Mouse (Mus musculus): ENCODE data around the gene Camta1. TPM values are rescaled to one million over a fixed set of nuclear protein-coding genes. Genes with fewer than 3 reads are reported as not detected.

The Camta1 gene
- polyA plus RNA-seq, 1 experiment from 2014 or later: 86.8 TPM

DNA sequence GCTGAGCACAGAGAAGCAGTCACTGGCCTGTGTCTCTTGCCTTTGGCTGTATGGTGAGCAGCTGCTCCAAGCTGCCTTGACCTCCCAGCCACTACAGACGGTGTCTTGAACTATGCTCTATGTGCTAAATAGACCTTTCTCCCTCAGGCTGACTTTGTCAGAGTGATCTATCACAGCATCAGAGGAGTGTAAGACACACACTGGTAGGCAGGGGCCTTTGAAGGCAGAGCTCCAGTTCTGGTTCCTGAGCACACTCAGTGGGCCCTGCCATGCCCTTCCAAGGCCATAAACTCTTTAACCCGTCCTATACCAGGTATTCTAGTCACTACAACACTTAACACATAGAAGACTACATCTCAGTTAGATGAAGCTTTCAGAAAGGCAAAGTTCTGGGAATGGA lies 780.3 kb downstream of the Camta1 start:
- no peak overlapping the region for H3K4me2 ChIP-seq (replicated peaks; ENCODE audit: low read depth, low read length)
- ATAC-seq (ENCODE audit: insufficient number of reproducible peaks, insufficient read depth, low FRiP score, low read depth): no peak
- 82% methylated on average over 2 of the region's 2 CpGs for WGBS
- no peaks in the 10 kb centered on the region for H3K9me3 ChIP-seq (ENCODE audit: control insufficient read depth, low read depth, low read length)
- H3K27me3 ChIP-seq (ENCODE audit: control insufficient read depth, insufficient read depth, low read length): no peaks in the 10 kb centered on the region
- H3K4me3 ChIP-seq (ENCODE audit: low read depth, low read length): no peak overlapping the region
- H3K9ac ChIP-seq (replicated peaks; ENCODE audit: low read depth, low read length): no peak overlapping the region
- H3K4me1 ChIP-seq (ENCODE audit: control insufficient read depth, insufficient read depth, low read length): no peaks in the 10 kb centered on the region
- no peaks in the 10 kb centered on the region; the same call in 1 of the 2 replicates for H3K36me3 ChIP-seq (ENCODE audit: control insufficient read depth, insufficient read depth, low read length)
- H3K27ac ChIP-seq (ENCODE audit: low read length): no peak overlapping the region

DNA sequence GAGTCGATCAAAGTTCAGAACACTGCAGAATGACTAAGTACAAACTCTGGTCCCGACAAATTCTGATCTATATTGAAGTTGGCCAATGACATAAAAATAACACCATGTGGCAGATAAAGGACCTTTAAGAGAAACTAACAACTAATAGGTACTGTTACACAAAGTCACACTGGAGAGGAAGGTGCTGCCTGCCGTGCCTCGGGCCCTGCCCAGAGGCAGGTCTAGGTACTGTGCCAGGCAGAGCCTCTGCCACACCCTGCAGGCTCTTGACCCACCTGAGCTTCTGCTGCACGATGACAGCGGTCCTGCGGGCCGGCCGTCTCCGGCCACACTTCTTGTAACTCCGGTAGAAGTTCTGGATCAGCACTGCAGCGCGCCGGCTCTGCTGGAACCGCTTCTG lies 786.9 kb downstream of the Camta1 start:
- Histone ChIP-seq H3K9me3 (ENCODE audit: control insufficient read depth, low read depth, low read length) (no peaks in the 10 kb centered on the region), H3K36me3 (ENCODE audit: control insufficient read depth, insufficient read depth, low read length) (no peaks in the 10 kb centered on the region; the same call in 1 of the 2 replicates), H3K9ac (replicated peaks; ENCODE audit: low read depth, low read length) (no peak overlapping the region), H3K4me3 (ENCODE audit: low read depth, low read length) (no peak overlapping the region), H3K27me3 (ENCODE audit: control insufficient read depth, insufficient read depth, low read length) (no peaks in the 10 kb centered on the region), H3K4me2 (replicated peaks; ENCODE audit: low read depth, low read length) (no peak overlapping the region), H3K27ac (ENCODE audit: low read length) (no peak overlapping the region), H3K4me1 (ENCODE audit: control insufficient read depth, insufficient read depth, low read length) (no peaks in the 10 kb centered on the region)
- WGBS: 93% methylated on average over 15 of the region's 15 CpGs
- ATAC-seq (ENCODE audit: insufficient number of reproducible peaks, insufficient read depth, low FRiP score, low read depth): no peak

DNA sequence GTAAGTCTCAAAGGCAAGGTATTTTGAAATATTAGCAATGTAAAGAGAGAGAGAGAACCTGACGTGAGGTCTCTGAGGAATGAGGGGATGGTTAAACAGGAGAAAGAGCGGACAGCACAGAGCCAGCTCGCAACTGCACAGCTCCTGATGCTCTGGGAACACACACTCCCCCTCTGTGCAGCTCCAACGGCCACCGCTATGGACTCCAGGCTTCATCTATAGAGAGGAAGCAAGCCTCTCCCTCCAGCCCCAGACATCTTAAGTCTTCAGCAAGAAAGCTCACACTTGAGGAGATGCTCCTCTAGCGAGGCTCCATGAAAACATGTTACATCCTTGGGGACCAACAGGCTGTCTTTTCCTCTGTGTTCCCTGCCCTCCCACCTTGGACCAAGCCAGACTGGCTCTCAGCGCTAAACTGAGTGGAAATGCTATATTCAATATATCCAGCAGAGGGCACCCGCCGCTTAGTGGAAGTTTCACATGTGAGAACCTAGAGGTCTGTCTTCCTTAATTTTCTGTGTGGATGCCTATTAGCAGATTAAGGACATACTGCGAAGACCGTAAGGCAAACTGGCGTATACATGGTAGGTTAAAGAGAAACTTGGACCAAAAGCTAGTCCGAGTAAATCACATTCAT lies 788.5 kb downstream of the Camta1 start:
- 54% methylated on average over 13 of the region's 13 CpGs for WGBS
- H3K4me2 ChIP-seq (replicated peaks; ENCODE audit: low read depth, low read length): no peak overlapping the region
- ATAC-seq (ENCODE audit: insufficient number of reproducible peaks, insufficient read depth, low FRiP score, low read depth): peak; percentile 65; the same call in 1 of the 2 replicates
- H3K4me3 ChIP-seq (ENCODE audit: low read depth, low read length): no peak overlapping the region
- no peaks in the 10 kb centered on the region for H3K4me1 ChIP-seq (ENCODE audit: control insufficient read depth, insufficient read depth, low read length)
- no peaks in the 10 kb centered on the region for H3K27me3 ChIP-seq (ENCODE audit: control insufficient read depth, insufficient read depth, low read length)
- H3K9ac ChIP-seq (replicated peaks; ENCODE audit: low read depth, low read length): no peak overlapping the region
- no peaks in the 10 kb centered on the region; the same call in 1 of the 2 replicates for H3K36me3 ChIP-seq (ENCODE audit: control insufficient read depth, insufficient read depth, low read length)
- H3K27ac ChIP-seq (ENCODE audit: low read length): no peak overlapping the region
- H3K9me3 ChIP-seq (ENCODE audit: control insufficient read depth, low read depth, low read length): no peaks in the 10 kb centered on the region

DNA sequence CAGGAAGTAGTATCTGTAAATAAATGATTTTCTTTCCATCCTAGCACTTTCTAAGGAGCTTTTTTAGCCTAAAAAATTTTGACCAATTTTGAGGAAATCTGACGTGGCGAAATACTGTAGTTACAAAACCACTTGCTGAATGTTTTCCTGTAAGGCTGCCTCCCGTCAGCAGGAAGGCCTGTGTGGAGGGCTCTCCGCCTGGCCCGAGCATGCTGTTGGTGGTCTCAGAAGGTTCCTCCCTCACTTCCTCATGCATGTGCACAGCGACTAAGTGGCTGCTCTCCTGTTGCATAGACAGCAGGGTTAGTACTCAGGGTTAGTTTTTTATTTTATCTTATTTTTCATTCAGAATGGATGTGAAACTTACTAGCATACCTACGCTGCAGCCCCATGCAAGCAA lies 790.7 kb downstream of the Camta1 start:
- H3K27ac ChIP-seq (ENCODE audit: low read length): no peak overlapping the region

DNA sequence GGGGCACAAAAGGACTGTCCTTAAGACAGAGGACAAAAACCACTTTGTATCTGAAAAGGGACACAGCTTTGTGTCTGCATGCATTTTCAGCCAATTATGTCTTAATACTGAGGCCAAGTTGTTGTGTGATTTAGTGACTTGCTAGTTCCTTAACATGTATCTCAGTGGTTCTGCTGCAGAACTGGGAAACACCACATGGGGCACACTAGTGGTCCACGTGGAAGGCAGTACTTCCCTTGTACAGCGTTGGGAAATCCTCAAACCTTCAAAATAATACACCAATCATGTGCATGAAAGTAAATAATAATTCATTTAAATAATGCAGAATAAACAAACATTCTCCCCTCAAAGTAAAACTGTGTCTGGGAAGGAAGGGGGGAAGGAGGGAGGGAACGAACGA lies 792.9 kb downstream of the Camta1 start:
- no peaks in the 10 kb centered on the region for H3K27me3 ChIP-seq (ENCODE audit: control insufficient read depth, insufficient read depth, low read length)
- no peaks in the 10 kb centered on the region for H3K4me1 ChIP-seq (ENCODE audit: control insufficient read depth, insufficient read depth, low read length)
- H3K4me2 ChIP-seq (replicated peaks; ENCODE audit: low read depth, low read length): no peak overlapping the region
- H3K9ac ChIP-seq (replicated peaks; ENCODE audit: low read depth, low read length): no peak overlapping the region
- H3K4me3 ChIP-seq (ENCODE audit: low read depth, low read length): no peak overlapping the region
- H3K36me3 ChIP-seq (ENCODE audit: control insufficient read depth, insufficient read depth, low read length): no peaks in the 10 kb centered on the region
- WGBS: 71% methylated on average over 4 of the region's 4 CpGs
- no peak overlapping the region for H3K27ac ChIP-seq (ENCODE audit: low read length)
- ATAC-seq (ENCODE audit: insufficient number of reproducible peaks, insufficient read depth, low FRiP score, low read depth): no peak
- H3K9me3 ChIP-seq (ENCODE audit: control insufficient read depth, low read depth, low read length): no peaks in the 10 kb centered on the region

More for the DNA sequence above, 790.7 kb downstream of the Camta1 start:
- Histone ChIP-seq H3K4me2 (replicated peaks; ENCODE audit: low read depth, low read length) (no peak overlapping the region), H3K4me3 (ENCODE audit: low read depth, low read length) (no peak overlapping the region), H3K9ac (replicated peaks; ENCODE audit: low read depth, low read length) (no peak overlapping the region), H3K27me3 (ENCODE audit: control insufficient read depth, insufficient read depth, low read length) (no peaks in the 10 kb centered on the region), H3K9me3 (ENCODE audit: control insufficient read depth, low read depth, low read length) (no peaks in the 10 kb centered on the region), H3K4me1 (ENCODE audit: control insufficient read depth, insufficient read depth, low read length) (no peaks in the 10 kb centered on the region), H3K36me3 (ENCODE audit: control insufficient read depth, insufficient read depth, low read length) (no peaks in the 10 kb centered on the region; the same call in 1 of the 2 replicates)
- WGBS: 80% methylated on average over 7 of the region's 7 CpGs
- ATAC-seq (ENCODE audit: insufficient number of reproducible peaks, insufficient read depth, low FRiP score, low read depth): no peak

DNA sequence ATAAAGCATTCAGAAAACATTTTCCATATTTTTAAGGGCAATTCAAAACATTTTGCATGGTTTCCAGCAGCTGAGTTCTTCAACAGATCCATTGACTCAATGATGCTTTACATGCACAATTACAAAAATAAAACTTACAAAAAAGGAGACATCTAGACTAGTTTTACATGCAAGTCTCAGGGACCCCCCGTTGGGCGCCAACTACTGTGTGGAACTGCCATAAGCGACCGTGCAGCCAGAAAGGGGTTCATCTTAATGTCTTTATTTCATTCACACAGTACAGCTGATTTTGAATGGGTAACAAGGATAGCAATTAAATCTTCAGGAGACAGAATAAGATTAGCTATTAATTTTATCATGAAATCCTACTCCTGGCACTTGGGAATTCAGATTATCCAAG lies 802.1 kb downstream of the Camta1 start:
- no peak overlapping the region for H3K4me3 ChIP-seq (ENCODE audit: low read depth, low read length)
- no peaks in the 10 kb centered on the region for H3K27me3 ChIP-seq (ENCODE audit: control insufficient read depth, insufficient read depth, low read length)
- 0 out of 2 replicates have a peak, but pooled peaks cover 3% of the 10 kb centered on the region for H3K4me1 ChIP-seq (ENCODE audit: control insufficient read depth, insufficient read depth, low read length)
- H3K4me2 ChIP-seq (replicated peaks; ENCODE audit: low read depth, low read length): no peak overlapping the region
- H3K36me3 ChIP-seq (ENCODE audit: control insufficient read depth, insufficient read depth, low read length): peaks cover 3% of the 10 kb centered on the region; the same call in 1 of the 2 replicates
- no peak overlapping the region for H3K9ac ChIP-seq (replicated peaks; ENCODE audit: low read depth, low read length)
- H3K27ac ChIP-seq (ENCODE audit: low read length): no peak overlapping the region
- no peak for ATAC-seq (ENCODE audit: insufficient number of reproducible peaks, insufficient read depth, low FRiP score, low read depth)
- 91% methylated on average over 4 of the region's 4 CpGs for WGBS
- no peaks in the 10 kb centered on the region for H3K9me3 ChIP-seq (ENCODE audit: control insufficient read depth, low read depth, low read length)

DNA sequence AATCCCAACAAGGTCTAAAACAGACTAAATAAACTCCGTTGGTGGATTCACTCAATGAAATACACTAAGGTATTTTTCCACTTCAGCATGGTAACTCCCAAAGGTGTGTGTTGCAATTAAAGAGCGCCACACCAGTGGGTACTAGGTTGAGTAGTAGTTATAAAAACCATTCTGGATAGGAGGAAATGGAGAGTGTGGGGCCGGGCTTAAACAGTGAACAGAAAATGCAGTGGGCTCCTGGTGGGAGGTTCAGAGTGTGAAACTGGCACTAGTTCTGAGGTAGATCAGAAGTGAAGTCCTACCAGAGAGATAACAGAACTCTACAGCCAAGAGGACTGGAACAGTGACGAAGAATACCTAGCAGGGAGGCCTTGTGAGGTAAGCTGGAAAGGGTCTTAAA lies 803.0 kb downstream of the Camta1 start:
- no peak overlapping the region; the same call in 1 of the 2 replicates for H3K27ac ChIP-seq (ENCODE audit: low read length)
- peaks cover 3% of the 10 kb centered on the region; the same call in 1 of the 2 replicates for H3K36me3 ChIP-seq (ENCODE audit: control insufficient read depth, insufficient read depth, low read length)
- 0 out of 2 replicates have a peak overlapping the region, but pooled peaks have one; percentile 25 for H3K9ac ChIP-seq (replicated peaks; ENCODE audit: low read depth, low read length)
- 79% methylated on average over 4 of the region's 4 CpGs for WGBS
- no peaks in the 10 kb centered on the region for H3K9me3 ChIP-seq (ENCODE audit: control insufficient read depth, low read depth, low read length)
- no peak for ATAC-seq (ENCODE audit: insufficient number of reproducible peaks, insufficient read depth, low FRiP score, low read depth)
- no peaks in the 10 kb centered on the region for H3K27me3 ChIP-seq (ENCODE audit: control insufficient read depth, insufficient read depth, low read length)
- H3K4me3 ChIP-seq (ENCODE audit: low read depth, low read length): peak overlapping the region; percentile 89; the same call in 1 of the 2 replicates
- 0 out of 2 replicates have a peak, but pooled peaks cover 3% of the 10 kb centered on the region for H3K4me1 ChIP-seq (ENCODE audit: control insufficient read depth, insufficient read depth, low read length)
- H3K4me2 ChIP-seq (replicated peaks; ENCODE audit: low read depth, low read length): peak overlapping the region; percentile 45

DNA sequence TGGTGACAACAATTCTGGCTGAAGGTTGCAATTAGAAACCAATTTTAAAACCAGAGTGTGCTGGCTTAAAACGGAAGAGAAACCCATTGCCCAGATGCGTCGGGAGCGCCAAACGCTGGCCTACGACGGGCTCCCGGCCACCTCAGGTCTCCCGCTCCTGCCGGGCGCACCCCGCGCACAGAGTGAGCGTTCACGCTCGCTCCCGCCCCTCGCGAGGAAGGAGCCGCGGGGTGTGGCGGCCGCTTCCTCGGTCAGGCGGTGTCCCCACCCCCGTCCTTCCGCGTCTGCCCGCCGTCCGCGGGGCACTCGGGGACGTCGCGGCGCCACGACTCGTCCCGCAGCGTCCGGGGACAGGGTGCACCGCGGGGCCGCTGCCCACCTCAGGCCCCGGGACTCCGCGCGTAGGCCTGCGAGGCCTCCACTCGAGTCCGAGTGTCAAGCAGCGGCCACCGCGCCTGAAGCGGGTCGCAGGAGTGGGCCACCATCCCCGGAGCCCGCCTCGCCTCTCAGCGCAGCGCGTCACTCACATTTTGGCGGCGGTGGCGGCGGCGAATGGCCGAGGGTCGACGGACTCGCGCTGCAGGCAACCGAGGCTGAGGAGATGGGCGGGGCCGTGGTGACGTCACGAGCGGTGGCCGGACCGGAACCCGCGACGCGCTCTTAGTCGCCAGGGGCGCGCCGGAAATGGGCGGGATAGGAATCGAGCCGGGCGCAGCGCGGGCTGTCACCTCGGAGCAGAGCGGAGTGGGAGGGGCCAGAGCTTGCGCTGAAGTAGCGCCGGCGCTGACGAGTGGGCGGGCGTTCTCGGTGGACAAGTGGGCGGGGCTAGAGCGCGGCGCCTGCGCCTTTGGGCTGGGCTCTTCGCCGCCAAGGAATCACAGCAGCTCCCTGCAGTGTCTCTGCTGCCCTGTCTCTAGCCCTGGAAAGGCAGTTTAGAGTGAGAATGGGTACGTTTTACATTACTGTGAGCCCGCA lies 804.0 kb downstream of the Camta1 start, which contains the start of gene Vamp3:
Gene Vamp3, minus strand, starts transcription at position 617 of the 975 bp plus-strand sequence.
- H3K9me3 ChIP-seq (ENCODE audit: control insufficient read depth, low read depth, low read length): no peaks in the 10 kb centered on the region
- H3K36me3 ChIP-seq (ENCODE audit: control insufficient read depth, insufficient read depth, low read length): peaks cover 3% of the 10 kb centered on the region; the same call in 1 of the 2 replicates
- peak; percentile 99 for ATAC-seq (ENCODE audit: insufficient number of reproducible peaks, insufficient read depth, low FRiP score, low read depth)
- WGBS: under 1% methylated on average over 114 of the region's 114 CpGs
- peak within 1 kb of the TSS; percentile 89 for H3K4me3 ChIP-seq (ENCODE audit: low read depth, low read length)
- peak within 1 kb of the TSS; percentile 68 for H3K4me2 ChIP-seq (replicated peaks; ENCODE audit: low read depth, low read length)
- H3K4me1 ChIP-seq (ENCODE audit: control insufficient read depth, insufficient read depth, low read length): 0 out of 2 replicates have a peak, but pooled peaks cover 3% of the 10 kb centered on the region
- peak within 1 kb of the TSS; percentile 90 for H3K27ac ChIP-seq (ENCODE audit: low read length)
- peak within 1 kb of the TSS; percentile 75 for H3K9ac ChIP-seq (replicated peaks; ENCODE audit: low read depth, low read length)
- H3K27me3 ChIP-seq (ENCODE audit: control insufficient read depth, insufficient read depth, low read length): no peaks in the 10 kb centered on the region

All from stomach, embryonic 14.5 days (tissue).